Mouse (Mus musculus) layer of hippocampus, adult 8-10 months (tissue): ENCODE measurements around the gene Tas2r122. TPM values are rescaled to one million over a fixed set of nuclear protein-coding genes. Genes with fewer than 3 reads are reported as not detected.
"Not testable (repeated sequence)": the region's sequence is repeated elsewhere in the genome, so short reads cannot be mapped to it uniquely, and the experiment has no call there.

Source experiments
- DNase-seq, 2 experiments: peaks; one replicate each; pipeline ENCODE4 v3.0.0; 2022; ENCODE audit warnings: low spot score in 2 of 2
- total RNA-seq, 4 experiments: library from RNA; stranded (reverse); gene quantifications; 2 replicates each; pipeline ENCODE4 v1.2.4; 2022

Tas2r122 gene
- total RNA-seq = not detected

- no peak for DNase-seq
These were observed at the start of gene Tas2r122 for GRCm38 (mm10) chr6:132711828-132712227. Tas2r122 (minus strand) TSS chr6:132711928.

GRCm38 (mm10) chr6:132754430-132754829, 42.7 kb upstream of the Tas2r122 start, which contains the start of gene Tas2r124:
Tas2r124 (plus strand) TSS chr6:132754730.
- DNase-seq = no peak

GRCm38 (mm10) chr6:132750206-132750605, 38.5 kb upstream of the Tas2r122 start:
- DNase-seq = no peak

DNA sequence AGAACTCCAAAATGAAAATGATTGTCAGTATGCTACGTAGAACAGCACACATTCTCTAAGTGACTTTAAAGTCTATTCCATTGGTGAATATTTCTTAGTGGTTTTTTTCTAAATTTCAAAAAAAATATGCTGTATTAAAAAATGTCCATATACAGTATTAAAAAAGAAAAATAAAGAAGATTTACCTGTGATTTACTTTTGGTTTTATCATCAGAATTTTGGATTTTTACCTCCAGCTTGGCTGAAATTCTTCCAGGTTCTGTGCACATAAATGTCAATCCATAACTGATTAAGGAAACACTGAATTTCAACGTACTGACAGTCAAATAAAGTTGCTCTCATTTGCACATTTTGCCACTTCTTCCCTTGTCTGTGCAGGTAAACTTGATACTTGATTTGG, 26.2 kb upstream of the Tas2r122 start, which contains the start of gene Tas2r115:
Tas2r115 (minus strand) TSS at position 101 of the 400 bp plus-strand sequence.
- no peak for DNase-seq

GRCm38 (mm10) chr6:132700907-132701306, 10.8 kb downstream of the Tas2r122 start, which contains the start of gene Tas2r121:
Tas2r121 (minus strand) TSS chr6:132701007.
- DNase-seq = no peak

- DNase-seq = not testable (repeated sequence)
These were observed 20.1 kb downstream of the Tas2r122 start for GRCm38 (mm10) chr6:132691596-132691995.

Other genes with a start within 250 kb of the Tas2r122 start
- not detected for gene Prh1, start 142.1 kb downstream of the Tas2r122 start, total RNA-seq
- not detected for gene Prp2, start 116.0 kb downstream of the Tas2r122 start, total RNA-seq
- not detected for gene A630073D07Rik, start 60.4 kb downstream of the Tas2r122 start, total RNA-seq
- gene Tas2r120, start 55.0 kb downstream of the Tas2r122 start, total RNA-seq = not detected
- gene Tas2r121, start 10.9 kb downstream of the Tas2r122 start, total RNA-seq = not detected
- gene Tas2r115, start 26.1 kb upstream of the Tas2r122 start, total RNA-seq = not detected
- gene Tas2r124, start 42.8 kb upstream of the Tas2r122 start, total RNA-seq = not detected
- gene Tas2r102, start 50.2 kb upstream of the Tas2r122 start, total RNA-seq = not detected
- gene Tas2r136, start 66.2 kb upstream of the Tas2r122 start, total RNA-seq = not detected
- not detected for gene Tas2r117, start 90.9 kb upstream of the Tas2r122 start, total RNA-seq
- not detected for gene Tas2r123, start 135.2 kb upstream of the Tas2r122 start, total RNA-seq
- not detected for gene Tas2r116, start 143.5 kb upstream of the Tas2r122 start, total RNA-seq
- gene Tas2r110, start 156.1 kb upstream of the Tas2r122 start, total RNA-seq = not detected
- not detected for gene Tas2r113, start 181.1 kb upstream of the Tas2r122 start, total RNA-seq
- not detected for gene Tas2r125, start 197.7 kb upstream of the Tas2r122 start, total RNA-seq
- gene Tas2r129, start 239.2 kb upstream of the Tas2r122 start, total RNA-seq = not detected
- not detected for gene Tas2r131, start 246.0 kb upstream of the Tas2r122 start, total RNA-seq